8 mouse cellular contexts compared by ENCODE assay signal in the genomic region with DNA sequence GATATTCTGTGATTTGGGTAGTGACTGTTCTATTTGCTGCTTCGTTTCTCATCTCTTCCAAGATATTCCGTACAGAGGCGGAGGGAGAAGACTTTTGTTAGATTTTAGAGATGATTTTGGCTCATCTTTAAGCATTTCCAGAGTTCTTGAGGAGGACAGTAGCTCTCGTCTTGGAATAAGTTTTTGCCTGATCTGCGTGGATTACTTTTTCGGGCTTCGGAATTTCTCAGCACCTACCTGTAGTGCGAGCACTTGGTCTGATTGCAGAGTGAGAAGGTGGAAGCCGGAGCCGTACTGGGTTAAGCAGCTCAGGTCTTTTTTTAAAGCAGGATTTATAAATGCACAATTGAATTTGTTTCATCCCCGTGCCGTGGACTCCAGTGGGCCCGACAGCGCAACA. TPM values are rescaled to one million over a fixed set of nuclear protein-coding genes. Genes with fewer than 3 reads are reported as not detected.
DNase-seq lines count a peak whose midpoint lies in the region; ATAC-seq and TF ChIP-seq lines count a peak whose summit lies in the region.

No protein-coding gene starts in this region.

- H3K27me3 ChIP-seq in kidney, embryonic 16.5 days (ENCODE audit: insufficient read depth, low read length): peaks cover 7% of the 10 kb centered on the region
- peaks cover 2% of the 10 kb centered on the region; the same call in 1 of the 2 replicates for H3K27me3 ChIP-seq in hindbrain, embryonic 16.5 days (replicated peaks; ENCODE audit: control insufficient read depth, insufficient read depth, low read length)
- peaks cover 16% of the 10 kb centered on the region; the same call in 1 of the 2 replicates for H3K27me3 ChIP-seq in midbrain, embryonic 15.5 days (replicated peaks)

- TF ChIP-seq POLR2A in cortical plate, adult 2 months (IDR thresholded peaks at IDR 0.05; ENCODE audit: extremely low read depth, insufficient read depth, low read length): no peak

- H3K27ac ChIP-seq in kidney, embryonic 16.5 days (ENCODE audit: low read length): 0 out of 2 replicates have a peak overlapping the region, but pooled peaks have one; percentile 17
- H3K27ac ChIP-seq in cortical plate, adult 2 months (ENCODE audit: insufficient read depth, low read length): no peak overlapping the region
- H3K27ac ChIP-seq in hindbrain, embryonic 16.5 days (ENCODE audit: low read depth, low read length): no peak overlapping the region
- no peak overlapping the region for H3K27ac ChIP-seq in midbrain, embryonic 15.5 days

- 8% methylated on average over 14 of the region's 14 CpGs for WGBS in kidney, embryonic 16.5 days
- WGBS in hindbrain, embryonic 16.5 days: 17% methylated on average over 14 of the region's 14 CpGs
- WGBS in midbrain, embryonic 15.5 days: 11% methylated on average over 14 of the region's 14 CpGs

- no peak for ATAC-seq in kidney, embryonic 16.5 days (ENCODE audit: low FRiP score, low TSS enrichment)
- no peak for ATAC-seq in hindbrain, embryonic 16.5 days
- no peak for ATAC-seq in midbrain, embryonic 15.5 days (replicated peaks)

- peak overlapping the region; percentile 54 for H3K4me2 ChIP-seq in kidney, embryonic 16.5 days (replicated peaks; ENCODE audit: low read depth, low read length)
- peak overlapping the region; percentile 54 for H3K4me2 ChIP-seq in hindbrain, embryonic 16.5 days (ENCODE audit: low read length)
- peak overlapping the region; percentile 55 for H3K4me2 ChIP-seq in midbrain, embryonic 15.5 days

- peak overlapping the region; percentile 31 for H3K9ac ChIP-seq in kidney, embryonic 16.5 days (replicated peaks; ENCODE audit: low read length)
- peak overlapping the region; percentile 38; the same call in 1 of the 2 replicates for H3K9ac ChIP-seq in hindbrain, embryonic 16.5 days (ENCODE audit: low read depth, low read length)
- peak overlapping the region; percentile 9; the same call in 1 of the 2 replicates for H3K9ac ChIP-seq in midbrain, embryonic 15.5 days

- no peaks in the 10 kb centered on the region for H3K36me3 ChIP-seq in kidney, embryonic 16.5 days (ENCODE audit: insufficient read depth, low read length)
- H3K36me3 ChIP-seq in hindbrain, embryonic 16.5 days (ENCODE audit: control insufficient read depth, insufficient read depth, low read length): no peaks in the 10 kb centered on the region
- H3K36me3 ChIP-seq in midbrain, embryonic 15.5 days (replicated peaks): no peaks in the 10 kb centered on the region

- peak overlapping the region; percentile 52 for H3K4me3 ChIP-seq in kidney, embryonic 16.5 days (ENCODE audit: low read length)
- H3K4me3 ChIP-seq in cortical plate, adult 2 months (ENCODE audit: insufficient read depth, low read length): peak overlapping the region; percentile 36
- peak overlapping the region; percentile 32 for H3K4me3 ChIP-seq in hindbrain, embryonic 16.5 days (ENCODE audit: low read length)
- H3K4me3 ChIP-seq in midbrain, embryonic 15.5 days: peak overlapping the region; percentile 33

- no peaks in the 10 kb centered on the region for H3K9me3 ChIP-seq in kidney, embryonic 16.5 days (ENCODE audit: low read length)
- H3K9me3 ChIP-seq in hindbrain, embryonic 16.5 days (ENCODE audit: control insufficient read depth, low read length): no peaks in the 10 kb centered on the region
- no peaks in the 10 kb centered on the region for H3K9me3 ChIP-seq in midbrain, embryonic 15.5 days

- TF ChIP-seq CTCF in cortical plate, adult 2 months (IDR thresholded peaks at IDR 0.05; ENCODE audit: extremely low read depth, insufficient read depth, low read length): no peak

- H3K4me1 ChIP-seq in kidney, embryonic 16.5 days (ENCODE audit: insufficient read depth, low read length): no peaks in the 10 kb centered on the region
- no peaks in the 10 kb centered on the region for H3K4me1 ChIP-seq in cortical plate, adult 2 months (ENCODE audit: control insufficient read depth, insufficient read depth, low read length)
- peaks cover 6% of the 10 kb centered on the region for H3K4me1 ChIP-seq in hindbrain, embryonic 16.5 days (ENCODE audit: control insufficient read depth, insufficient read depth, low read depth, low read length)
- H3K4me1 ChIP-seq in midbrain, embryonic 15.5 days: peaks cover 8% of the 10 kb centered on the region

- DNase-seq in kidney, postnatal 25 days: no peak
- DNase-seq in left cerebral cortex, adult 9 months (ENCODE audit: low spot score in 2 of 2): no peak
- DNase-seq in adrenal gland, postnatal 10 days: no peak
- DNase-seq in yolk sac, embryonic 10.5 days (ENCODE audit: low spot score): no peak

RNA-seq across cellular contexts. Expression of gene Rnf43, which starts 0.3 kb away (rescaled TPM):
- 7.2 and 8.0 TPM in 2 replicates for polyA plus RNA-seq in kidney, embryonic 16.5 days (2015; fragmentation: Nextera tagmentation; extraction: Ambion mirVana)
- polyA plus RNA-seq in cortical plate, adult 2 months (2012; rRNA removed): 1.9 and 2.1 TPM in 2 replicates
- 0.71 and 1.5 TPM in 2 replicates for polyA plus RNA-seq in hindbrain, embryonic 16.5 days (2015; fragmentation: Nextera tagmentation; extraction: Ambion mirVana)
- polyA plus RNA-seq in midbrain, embryonic 15.5 days (2015; fragmentation: Nextera tagmentation; extraction: Ambion mirVana): 0.83 and 1.2 TPM in 2 replicates
- total RNA-seq in adrenal gland, postnatal 10 days (2021): 1 to 10 TPM; 2.8 to 3.4 TPM

RNA-seq across cellular contexts. Expression of gene Hsf5, which starts 45.9 kb away (rescaled TPM):
- 0.17 and 0.32 TPM in 2 replicates for polyA plus RNA-seq in kidney, embryonic 16.5 days (2015; fragmentation: Nextera tagmentation; extraction: Ambion mirVana)
- polyA plus RNA-seq in cortical plate, adult 2 months (2012; rRNA removed): 0.40 and 0.42 TPM in 2 replicates
- 0.34 and 0.45 TPM in 2 replicates for polyA plus RNA-seq in hindbrain, embryonic 16.5 days (2015; fragmentation: Nextera tagmentation; extraction: Ambion mirVana)
- 0.37 and 0.61 TPM in 2 replicates for polyA plus RNA-seq in midbrain, embryonic 15.5 days (2015; fragmentation: Nextera tagmentation; extraction: Ambion mirVana)
- under 1 TPM; 0.12 TPM for total RNA-seq in adrenal gland, postnatal 10 days (2021)
